18 mouse cellular contexts compared by ENCODE assay signal in the genomic region with DNA sequence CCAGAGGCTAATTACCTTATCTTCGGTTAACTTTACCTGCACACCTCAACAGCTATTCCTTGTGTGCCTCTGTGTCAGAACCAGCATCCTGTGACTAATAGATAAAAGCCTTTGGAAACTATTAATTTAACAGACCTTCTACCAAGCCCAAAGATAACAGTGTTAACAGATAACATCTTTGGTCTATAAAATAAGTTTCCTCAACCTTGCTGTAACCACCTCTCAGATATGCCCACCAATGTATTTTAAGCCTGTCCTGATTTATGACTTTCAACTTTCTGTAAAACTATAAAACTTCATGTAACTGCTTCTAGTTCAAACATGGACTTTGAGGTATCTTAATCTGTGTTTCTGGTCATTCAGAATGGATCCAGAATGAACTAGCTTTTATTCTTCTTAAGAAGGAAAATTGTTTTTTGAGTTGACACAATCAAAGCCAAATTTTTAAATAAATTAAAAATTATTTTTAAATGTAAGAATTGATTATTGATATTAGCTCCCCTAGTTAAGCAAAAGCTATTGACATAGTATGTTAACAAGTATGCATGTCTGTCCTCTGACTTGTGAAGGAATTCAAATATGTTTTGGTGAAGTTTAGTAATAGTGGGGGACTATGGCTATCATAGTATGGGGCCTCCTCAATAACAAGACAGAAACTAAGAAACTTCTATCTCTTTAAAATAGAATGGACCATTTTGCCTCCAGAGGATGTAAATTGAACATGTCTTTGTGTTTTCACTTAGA.
DNase-seq lines count a peak whose midpoint lies in the region; ATAC-seq lines count a peak whose summit lies in the region.
"Had no signal": no experiment of that assay in that cellular context is flagged by ENCODE, and none has a peak within 500 bp of the region (broad histone marks: within the 10 kb centered on the region; RNA-seq: fewer than 3 reads in every experiment).

No protein-coding gene starts in this region.

- peaks cover 6% of the 10 kb centered on the region; the same call in 1 of the 2 replicates for H3K4me1 ChIP-seq in neural tube, embryonic 12.5 days
- H3K4me1 ChIP-seq in hindbrain, embryonic 14.5 days (replicated peaks; ENCODE audit: control insufficient read depth, insufficient read depth, low read length) = peaks cover 10% of the 10 kb centered on the region; the same call in 1 of the 2 replicates
- H3K4me1 ChIP-seq in midbrain, embryonic 11.5 days (ENCODE audit: control insufficient read depth, insufficient read depth, low read length) = peaks cover 14% of the 10 kb centered on the region; the same call in 1 of the 2 replicates
- H3K4me1 ChIP-seq in neural tube, embryonic 15.5 days = 0 out of 2 replicates have a peak, but pooled peaks cover 5% of the 10 kb centered on the region
- H3K4me1 ChIP-seq: embryonic facial prominence, embryonic 13.5 days; limb, embryonic 13.5 days had no signal

- H3K9ac ChIP-seq in neural tube, embryonic 12.5 days = no peak overlapping the region
- H3K9ac ChIP-seq in hindbrain, embryonic 14.5 days = no peak overlapping the region
- no peak overlapping the region for H3K9ac ChIP-seq in midbrain, embryonic 11.5 days (ENCODE audit: low read length)
- no peak overlapping the region for H3K9ac ChIP-seq in neural tube, embryonic 15.5 days (replicated peaks)
- H3K9ac ChIP-seq: embryonic facial prominence, embryonic 13.5 days; limb, embryonic 13.5 days had no signal

- H3K27me3 ChIP-seq in neural tube, embryonic 12.5 days (replicated peaks) = no peaks in the 10 kb centered on the region
- H3K27me3 ChIP-seq in hindbrain, embryonic 14.5 days (ENCODE audit: control insufficient read depth, insufficient read depth, low read length) = no peaks in the 10 kb centered on the region
- no peaks in the 10 kb centered on the region for H3K27me3 ChIP-seq in midbrain, embryonic 11.5 days (ENCODE audit: control insufficient read depth, insufficient read depth, low read length)
- no peaks in the 10 kb centered on the region for H3K27me3 ChIP-seq in neural tube, embryonic 15.5 days (replicated peaks)
- H3K27me3 ChIP-seq: CH12.LX; embryonic facial prominence, embryonic 13.5 days; limb, embryonic 13.5 days had no signal

- WGBS in neural tube, embryonic 12.5 days = 83% methylated on average over 1 of the region's 1 CpGs
- WGBS in hindbrain, embryonic 14.5 days = 65% methylated on average over 1 of the region's 1 CpGs
- 87% methylated on average over 1 of the region's 1 CpGs for WGBS in midbrain, embryonic 11.5 days
- 70% methylated on average over 1 of the region's 1 CpGs for WGBS in neural tube, embryonic 15.5 days

- H3K36me3 ChIP-seq in neural tube, embryonic 12.5 days = no peaks in the 10 kb centered on the region
- no peaks in the 10 kb centered on the region for H3K36me3 ChIP-seq in hindbrain, embryonic 14.5 days (replicated peaks; ENCODE audit: control insufficient read depth, insufficient read depth)
- H3K36me3 ChIP-seq in midbrain, embryonic 11.5 days (ENCODE audit: control insufficient read depth, insufficient read depth, low read length) = no peaks in the 10 kb centered on the region
- no peaks in the 10 kb centered on the region for H3K36me3 ChIP-seq in neural tube, embryonic 15.5 days
- H3K36me3 ChIP-seq: embryonic facial prominence, embryonic 13.5 days; limb, embryonic 13.5 days had no signal

- DNase-seq in neural tube, embryonic 10.5 days (ENCODE audit: extremely low spot score, low spot score) = no peak
- no peak for DNase-seq in hindbrain, embryonic 14.5 days (ENCODE audit: low spot score)
- peak; percentile 90 for DNase-seq in midbrain, embryonic 11.5 days (ENCODE audit: low spot score, missing footprints)
- DNase-seq in heart, postnatal 4 days = no peak
- DNase-seq in Muller cell, postnatal 12 days (ENCODE audit: inconsistent ontology term) = no peak
- DNase-seq in right cerebral cortex, postnatal 25 days = no peak
- DNase-seq: adrenal gland, postnatal 10 days; cerebellum, adult 18-20 months; heart, postnatal 14 days; kidney, adult 2 months; kidney, postnatal 14 days; lung, postnatal 14 days; thymus, adult 2 months had no signal

- no peak overlapping the region for H3K4me3 ChIP-seq in neural tube, embryonic 12.5 days
- H3K4me3 ChIP-seq in hindbrain, embryonic 14.5 days (replicated peaks; ENCODE audit: low read length) = no peak overlapping the region
- no peak overlapping the region for H3K4me3 ChIP-seq in midbrain, embryonic 11.5 days (ENCODE audit: low read depth, low read length)
- no peak overlapping the region for H3K4me3 ChIP-seq in neural tube, embryonic 15.5 days (replicated peaks)
- H3K4me3 ChIP-seq: embryonic facial prominence, embryonic 13.5 days; limb, embryonic 13.5 days had no signal

- H3K4me2 ChIP-seq in neural tube, embryonic 12.5 days (replicated peaks) = 0 out of 2 replicates have a peak overlapping the region, but pooled peaks have one; percentile 38
- H3K4me2 ChIP-seq in hindbrain, embryonic 14.5 days (replicated peaks) = no peak overlapping the region
- H3K4me2 ChIP-seq in midbrain, embryonic 11.5 days = no peak overlapping the region
- H3K4me2 ChIP-seq in neural tube, embryonic 15.5 days = no peak overlapping the region
- H3K4me2 ChIP-seq: embryonic facial prominence, embryonic 13.5 days; limb, embryonic 13.5 days had no signal

- peak; percentile 22 for ATAC-seq in neural tube, embryonic 12.5 days (ENCODE audit: low FRiP score, low read depth)
- peak; percentile 34; the same call in 1 of the 2 replicates for ATAC-seq in hindbrain, embryonic 14.5 days (ENCODE audit: low FRiP score)
- peak; percentile 53 for ATAC-seq in midbrain, embryonic 11.5 days (ENCODE audit: low FRiP score)
- ATAC-seq in neural tube, embryonic 15.5 days (ENCODE audit: low FRiP score) = no peak; the same call in 1 of the 2 replicates

- H3K27ac ChIP-seq in neural tube, embryonic 12.5 days = no peak overlapping the region
- H3K27ac ChIP-seq in hindbrain, embryonic 14.5 days = no peak overlapping the region
- peak overlapping the region; percentile 28; the same call in 1 of the 2 replicates for H3K27ac ChIP-seq in midbrain, embryonic 11.5 days (ENCODE audit: low read depth, low read length)
- peak overlapping the region; percentile 65; the same call in 1 of the 2 replicates for H3K27ac ChIP-seq in neural tube, embryonic 15.5 days (replicated peaks)
- H3K27ac ChIP-seq: embryonic facial prominence, embryonic 13.5 days; limb, embryonic 13.5 days had no signal

- no peaks in the 10 kb centered on the region for H3K9me3 ChIP-seq in neural tube, embryonic 12.5 days
- H3K9me3 ChIP-seq in hindbrain, embryonic 14.5 days (ENCODE audit: control insufficient read depth, low read length) = no peaks in the 10 kb centered on the region
- H3K9me3 ChIP-seq in midbrain, embryonic 11.5 days (ENCODE audit: control insufficient read depth, low read length) = no peaks in the 10 kb centered on the region; the same call in 1 of the 2 replicates
- H3K9me3 ChIP-seq in neural tube, embryonic 15.5 days (replicated peaks) = no peaks in the 10 kb centered on the region
- H3K9me3 ChIP-seq: embryonic facial prominence, embryonic 13.5 days; limb, embryonic 13.5 days had no signal

Comparison
In these comparisons a context has a peak if more than half of its experiments do, and no peak if none do; other contexts are left out.
1. H3K27ac ChIP-seq: peak in midbrain, embryonic 11.5 days (single experiment) and neural tube, embryonic 15.5 days (single experiment); none in neural tube, embryonic 12.5 days (single experiment) and hindbrain, embryonic 14.5 days (single experiment).